Mouse (Mus musculus): ENCODE results near the gene Olfr134.
"Not testable (repeated sequence)": the region's sequence is repeated elsewhere in the genome, so short reads cannot be mapped to it uniquely, and the experiment has no call there.

Olfr134 gene

DNA sequence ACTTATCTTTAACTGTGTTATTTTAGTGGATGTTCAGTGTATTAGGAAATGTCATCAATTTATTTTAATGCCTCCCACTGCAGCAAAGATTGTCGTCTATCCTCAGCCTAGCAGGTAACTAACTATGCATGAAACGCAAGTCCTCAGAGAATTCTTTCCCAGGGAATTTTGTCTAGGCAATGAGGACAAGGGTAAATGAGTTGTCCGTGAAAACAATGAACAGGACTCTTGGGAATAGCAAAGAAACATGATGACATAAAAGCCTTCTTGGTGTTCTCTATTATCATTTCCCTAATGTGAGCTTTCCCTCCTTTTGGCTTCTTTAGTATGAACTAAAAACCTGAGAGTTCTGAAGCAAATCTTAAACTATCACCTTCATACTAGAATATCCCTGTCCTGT lies at the start of gene Olfr134:
Gene Olfr134 (plus strand): TSS at position 301 of the 400 bp plus-strand sequence.
- DNase-seq (ENCODE audit: low read depth), result no peak

DNA sequence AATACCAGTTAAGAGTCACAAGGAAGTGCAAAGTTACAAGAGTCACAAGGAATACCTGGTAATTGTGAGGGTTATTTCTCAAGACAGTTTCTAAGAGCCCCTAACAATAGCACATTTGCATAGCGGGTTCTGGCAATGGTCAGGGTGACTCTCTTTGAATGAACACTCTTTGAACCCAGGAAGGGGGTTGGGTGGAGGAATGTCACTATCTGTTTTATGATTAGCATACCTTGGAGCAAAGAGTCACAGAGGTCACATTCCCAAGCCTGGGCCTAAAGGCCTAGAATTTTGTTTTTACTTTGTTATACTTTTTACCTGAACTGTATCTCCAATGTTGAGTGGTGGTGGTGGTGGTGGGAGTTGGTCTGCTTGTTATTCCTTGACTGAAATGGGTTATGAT lies 47.0 kb upstream of the Olfr134 start:
- DNase-seq (ENCODE audit: low read depth), result not testable (repeated sequence)

DNA sequence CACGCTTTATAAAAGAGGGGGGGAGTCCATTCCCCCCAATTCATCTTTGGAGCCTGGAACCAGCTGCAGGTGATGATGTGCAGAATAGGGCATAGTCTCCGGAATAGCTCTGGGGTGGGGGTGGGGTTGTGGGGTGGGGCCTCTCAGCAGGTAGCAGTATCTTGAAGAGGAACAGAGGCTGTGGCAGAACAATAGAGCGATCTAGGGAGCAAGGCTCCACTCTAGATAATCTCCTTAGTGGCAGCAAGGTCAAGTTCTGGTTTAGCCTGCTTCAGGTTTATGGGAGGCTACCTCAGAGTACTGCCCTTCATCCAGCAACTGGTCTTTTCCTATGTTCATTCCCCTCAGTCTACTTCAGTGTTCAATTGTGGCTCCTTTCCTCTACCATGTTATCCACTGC lies 45.8 kb upstream of the Olfr134 start:
- not testable (repeated sequence) for DNase-seq (ENCODE audit: low read depth)

- no peak for DNase-seq (ENCODE audit: low read depth)
These were observed 36.8 kb upstream of the Olfr134 start, which contains the start of gene Olfr132 for GRCm38 (mm10) chr17:38134426-38134825. Olfr132 (minus strand) TSS chr17:38134526.

GRCm38 (mm10) chr17:38144981-38145380 lies 26.2 kb upstream of the Olfr134 start, which contains the start of gene Olfr133:
Olfr133 (plus strand) TSS chr17:38145281.
- DNase-seq (ENCODE audit: low read depth), result no peak

- no peak for DNase-seq (ENCODE audit: low read depth)
These were observed 32.8 kb downstream of the Olfr134 start, which contains the start of gene Olfr135 for GRCm38 (mm10) chr17:38204035-38204434. Olfr135 (plus strand) TSS chr17:38204335.

Measured in NIH3T3 (cell line).